Mouse (Mus musculus): ENCODE data around the gene Atp6v1e1.

Gene Atp6v1e1

GRCm38 (mm10) chr6:120761151-120761550 lies 61.4 kb downstream of the Atp6v1e1 start:
- no peak for DNase-seq

- peak; percentile 7 for DNase-seq
These were observed 76.2 kb downstream of the Atp6v1e1 start for GRCm38 (mm10) chr6:120746416-120746815.
